Mouse (Mus musculus) embryonic facial prominence, embryonic 13.5 days (tissue): ENCODE results near the gene Ipmk. TPM values are rescaled to one million over a fixed set of nuclear protein-coding genes. Genes with fewer than 3 reads are reported as not detected.
"Not testable (repeated sequence)": the region's sequence is repeated elsewhere in the genome, so short reads cannot be mapped to it uniquely, and the experiment has no call there.

Experiments
- ATAC-seq: fragments of 200-750 bp; cut with Nextera tagmentation; 2 replicates; pipeline ENCODE4 v1.8.0; 2017; ENCODE audit warnings: low read depth; ENCODE audit not compliant: insufficient number of reproducible peaks, insufficient read depth, low FRiP score, low TSS enrichment
- H3K27ac ChIP-seq: fragments of 300-500 bp; sonication (generic); 2 replicates; pipeline ENCODE4 v1.5.1; 2015; ENCODE audit warnings: moderate library complexity, mild to moderate bottlenecking, inconsistent platforms
- H3K27me3 ChIP-seq: fragments of 300-500 bp; sonication (generic); 2 replicates; pipeline ENCODE4 v1.6.1; 2015; ENCODE audit warnings: mild to moderate bottlenecking, inconsistent platforms
- H3K36me3 ChIP-seq: fragments of 300-500 bp; sonication (generic); 2 replicates; pipeline ENCODE4 v1.6.1; 2015; ENCODE audit warnings: mild to moderate bottlenecking, inconsistent platforms
- H3K4me1 ChIP-seq: fragments of 300-500 bp; sonication (generic); 2 replicates; pipeline ENCODE4 v1.6.1; 2015; ENCODE audit warnings: inconsistent platforms
- H3K4me2 ChIP-seq: fragments of 300-500 bp; sonication (generic); 2 replicates; pipeline ENCODE4 v1.6.1; 2015; ENCODE audit warnings: moderate library complexity, mild to moderate bottlenecking, inconsistent platforms
- H3K4me3 ChIP-seq: fragments of 300-500 bp; sonication (generic); 2 replicates; pipeline ENCODE4 v1.5.1; 2015; ENCODE audit warnings: mild to moderate bottlenecking, inconsistent platforms
- H3K9ac ChIP-seq: fragments of 300-500 bp; sonication (generic); 2 replicates; pipeline ENCODE4 v1.6.1; 2015; ENCODE audit warnings: mild to moderate bottlenecking, inconsistent platforms
- H3K9me3 ChIP-seq: fragments of 300-500 bp; sonication (generic); 2 replicates; pipeline ENCODE4 v1.6.1; 2016; ENCODE audit warnings: inconsistent platforms
- WGBS: fragments of 180-500 bp; shearing (Covaris S2); methylation state at CpG from one replicate; pipeline ENCODE4 v1.1.7; 2015; ENCODE audit warnings: mixed read lengths; 5-methylcytosine and 5-hydroxymethylcytosine counted together
- polyA plus RNA-seq: library from polyadenylated mRNA; unstranded; fragments of >200 nt; fragmentation: Nextera tagmentation; extraction: Ambion mirVana; gene quantifications from 2 replicates; pipeline ENCODE4 v1.2.1, GENCODE M21; 2015

The Ipmk gene
- polyA plus RNA-seq, 1 experiment from 2014 or later: 10.3 TPM

GRCm38 (mm10) chr10:71430661-71431060 lies 83.1 kb downstream of the Ipmk start:
- WGBS: 90% methylated on average over 6 of the region's 6 CpGs
- H3K27me3 ChIP-seq: no peaks in the 10 kb centered on the region
- no peak overlapping the region for H3K27ac ChIP-seq
- H3K36me3 ChIP-seq: no peaks in the 10 kb centered on the region
- H3K9ac ChIP-seq: no peak overlapping the region
- H3K9me3 ChIP-seq: no peaks in the 10 kb centered on the region
- H3K4me1 ChIP-seq: no peaks in the 10 kb centered on the region
- H3K4me2 ChIP-seq: no peak overlapping the region
- ATAC-seq: no peak
- H3K4me3 ChIP-seq: no peak overlapping the region

GRCm38 (mm10) chr10:71443086-71443485 lies 95.5 kb downstream of the Ipmk start:
- no peak overlapping the region for H3K4me3 ChIP-seq
- no peak overlapping the region for H3K27ac ChIP-seq
- H3K27me3 ChIP-seq: no peaks in the 10 kb centered on the region
- ATAC-seq: no peak
- no peaks in the 10 kb centered on the region for H3K4me1 ChIP-seq
- no peaks in the 10 kb centered on the region for H3K9me3 ChIP-seq
- no peak overlapping the region for H3K4me2 ChIP-seq
- H3K36me3 ChIP-seq: no peaks in the 10 kb centered on the region
- no peak overlapping the region for H3K9ac ChIP-seq

- Histone ChIP-seq H3K27ac (no peak overlapping the region), H3K4me1 (no peaks in the 10 kb centered on the region), H3K27me3 (no peaks in the 10 kb centered on the region), H3K9ac (no peak overlapping the region), H3K9me3 (no peaks in the 10 kb centered on the region), H3K36me3 (no peaks in the 10 kb centered on the region), H3K4me2 (no peak overlapping the region), H3K4me3 (no peak overlapping the region)
- 60% methylated on average over 8 of the region's 8 CpGs for WGBS
- ATAC-seq: no peak
These were observed 100.1 kb downstream of the Ipmk start for GRCm38 (mm10) chr10:71447661-71448060.

GRCm38 (mm10) chr10:71448284-71448683 lies 100.7 kb downstream of the Ipmk start:
- no peaks in the 10 kb centered on the region for H3K4me1 ChIP-seq
- H3K9me3 ChIP-seq: no peaks in the 10 kb centered on the region
- H3K4me3 ChIP-seq: no peak overlapping the region
- no peak for ATAC-seq
- no peak overlapping the region for H3K9ac ChIP-seq
- no peaks in the 10 kb centered on the region for H3K36me3 ChIP-seq
- no peak overlapping the region for H3K27ac ChIP-seq
- no peaks in the 10 kb centered on the region for H3K27me3 ChIP-seq
- 86% methylated on average over 5 of the region's 5 CpGs for WGBS
- H3K4me2 ChIP-seq: no peak overlapping the region

GRCm38 (mm10) chr10:71455355-71455754 lies 107.8 kb downstream of the Ipmk start:
- Histone ChIP-seq H3K9me3 (no peaks in the 10 kb centered on the region), H3K4me1 (no peaks in the 10 kb centered on the region), H3K27ac (no peak overlapping the region), H3K4me3 (no peak overlapping the region), H3K9ac (no peak overlapping the region), H3K4me2 (no peak overlapping the region), H3K27me3 (no peaks in the 10 kb centered on the region), H3K36me3 (no peaks in the 10 kb centered on the region)
- no peak for ATAC-seq
- 80% methylated on average over 3 of the region's 3 CpGs for WGBS

DNA sequence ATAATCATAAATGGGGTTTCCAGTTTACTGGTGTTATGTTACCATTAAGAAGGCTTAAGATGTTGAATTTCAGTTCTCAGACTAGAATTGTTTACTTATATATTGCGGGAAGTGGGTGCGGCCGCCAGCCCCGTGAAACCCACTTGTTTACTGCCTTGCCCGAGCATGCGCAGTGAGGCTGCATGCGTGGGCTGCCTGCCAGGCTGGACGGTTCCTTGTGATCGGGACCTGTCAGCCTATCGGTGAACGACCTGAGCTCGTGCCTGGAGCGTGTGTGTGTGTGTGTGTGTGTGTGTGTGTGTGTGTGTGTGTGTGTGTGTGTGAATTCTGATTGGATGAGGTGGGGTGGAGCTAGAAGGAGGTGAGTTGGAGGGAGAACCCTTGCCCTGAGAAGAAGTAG lies 114.8 kb downstream of the Ipmk start:
- H3K36me3 ChIP-seq, H3K4me3 ChIP-seq, H3K9ac ChIP-seq, ATAC-seq, H3K4me2 ChIP-seq, H3K27me3 ChIP-seq, H3K9me3 ChIP-seq, H3K4me1 ChIP-seq, H3K27ac ChIP-seq: not testable (repeated sequence)
- 86% methylated on average over 11 of the region's 13 CpGs for WGBS

- ATAC-seq: no peak
- Histone ChIP-seq H3K4me1 (no peaks in the 10 kb centered on the region), H3K4me3 (no peak overlapping the region), H3K36me3 (no peaks in the 10 kb centered on the region), H3K27ac (no peak overlapping the region), H3K9me3 (no peaks in the 10 kb centered on the region), H3K27me3 (no peaks in the 10 kb centered on the region), H3K9ac (no peak overlapping the region), H3K4me2 (no peak overlapping the region)
- WGBS: 91% methylated on average over 6 of the region's 6 CpGs
These were observed 116.9 kb downstream of the Ipmk start for GRCm38 (mm10) chr10:71464417-71464816.

GRCm38 (mm10) chr10:71468315-71468714 lies 120.8 kb downstream of the Ipmk start:
- Histone ChIP-seq H3K4me1 (no peaks in the 10 kb centered on the region), H3K4me2 (no peak overlapping the region), H3K9ac (no peak overlapping the region), H3K9me3 (no peaks in the 10 kb centered on the region), H3K27ac (no peak overlapping the region), H3K4me3 (no peak overlapping the region), H3K36me3 (no peaks in the 10 kb centered on the region), H3K27me3 (no peaks in the 10 kb centered on the region)
- 92% methylated on average over 3 of the region's 3 CpGs for WGBS
- no peak for ATAC-seq

DNA sequence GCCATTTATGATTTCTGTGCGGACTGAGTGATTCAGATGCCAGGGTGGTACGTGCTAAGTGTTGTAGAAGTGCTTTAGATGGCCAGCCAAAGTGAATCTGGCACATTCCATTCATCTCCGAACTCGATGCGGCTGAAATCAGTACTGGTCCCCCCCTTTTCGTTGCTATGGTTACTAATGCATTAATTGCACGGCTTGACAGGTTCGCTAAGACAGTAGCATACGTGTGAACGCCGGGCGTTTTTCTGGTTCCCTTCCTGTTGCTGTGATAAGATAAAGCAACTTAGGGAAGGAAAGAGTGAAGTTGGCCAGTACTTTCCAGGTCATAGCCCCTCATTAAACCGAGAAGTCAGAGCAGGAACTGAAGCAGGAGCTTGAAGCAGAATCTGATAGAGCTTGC lies 122.2 kb downstream of the Ipmk start:
- WGBS: 74% methylated on average over 13 of the region's 13 CpGs
- H3K4me3 ChIP-seq: no peak overlapping the region
- H3K4me1 ChIP-seq: no peaks in the 10 kb centered on the region
- H3K27ac ChIP-seq: no peak overlapping the region
- H3K36me3 ChIP-seq: no peaks in the 10 kb centered on the region
- no peaks in the 10 kb centered on the region for H3K27me3 ChIP-seq
- no peak overlapping the region for H3K4me2 ChIP-seq
- no peak for ATAC-seq
- H3K9me3 ChIP-seq: no peaks in the 10 kb centered on the region
- no peak overlapping the region for H3K9ac ChIP-seq

DNA sequence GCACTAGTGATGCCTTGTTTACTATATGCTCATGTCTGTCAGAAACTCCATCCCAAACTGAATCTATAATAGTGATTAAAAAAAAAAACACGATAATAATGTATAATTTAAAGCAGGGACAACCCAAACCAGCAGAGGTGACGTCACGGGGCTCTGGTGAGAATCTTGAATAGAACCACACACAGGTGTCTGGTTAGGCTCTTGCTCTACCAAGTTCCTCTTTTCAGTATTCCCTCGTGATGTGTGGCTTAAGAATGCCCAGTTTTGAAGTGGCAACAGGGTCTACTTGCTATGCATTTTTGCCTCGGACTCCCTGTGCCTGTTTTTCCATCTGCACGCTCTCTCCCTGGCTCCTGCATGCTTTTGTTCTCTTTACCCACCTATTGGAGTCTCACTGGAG lies 124.5 kb downstream of the Ipmk start:
- WGBS: 80% methylated on average over 6 of the region's 6 CpGs
- H3K4me3 ChIP-seq: no peak overlapping the region
- no peaks in the 10 kb centered on the region for H3K4me1 ChIP-seq
- H3K9me3 ChIP-seq: no peaks in the 10 kb centered on the region
- H3K4me2 ChIP-seq: no peak overlapping the region
- H3K36me3 ChIP-seq: no peaks in the 10 kb centered on the region
- ATAC-seq: no peak
- H3K9ac ChIP-seq: no peak overlapping the region
- no peaks in the 10 kb centered on the region for H3K27me3 ChIP-seq
- no peak overlapping the region for H3K27ac ChIP-seq

GRCm38 (mm10) chr10:71473590-71473989 lies 126.0 kb downstream of the Ipmk start:
- Histone ChIP-seq H3K4me3 (no peak overlapping the region), H3K4me2 (no peak overlapping the region), H3K36me3 (no peaks in the 10 kb centered on the region), H3K27ac (no peak overlapping the region), H3K4me1 (no peaks in the 10 kb centered on the region), H3K27me3 (peaks cover 4% of the 10 kb centered on the region), H3K9ac (no peak overlapping the region), H3K9me3 (no peaks in the 10 kb centered on the region)
- 86% methylated on average over 13 of the region's 13 CpGs for WGBS
- ATAC-seq: no peak

GRCm38 (mm10) chr10:71476471-71477080 lies 129.0 kb downstream of the Ipmk start:
- WGBS: 82% methylated on average over 8 of the region's 8 CpGs
- H3K4me3 ChIP-seq: no peak overlapping the region
- no peaks in the 10 kb centered on the region for H3K4me1 ChIP-seq
- H3K9me3 ChIP-seq: no peaks in the 10 kb centered on the region
- H3K27me3 ChIP-seq: peaks cover 4% of the 10 kb centered on the region
- H3K27ac ChIP-seq: no peak overlapping the region
- ATAC-seq: no peak
- no peaks in the 10 kb centered on the region for H3K36me3 ChIP-seq
- no peak overlapping the region for H3K9ac ChIP-seq
- no peak overlapping the region for H3K4me2 ChIP-seq

GRCm38 (mm10) chr10:71477147-71477546 lies 129.6 kb downstream of the Ipmk start:
- ATAC-seq: no peak
- no peak overlapping the region for H3K9ac ChIP-seq
- no peak overlapping the region for H3K4me3 ChIP-seq
- 64% methylated on average over 4 of the region's 4 CpGs for WGBS
- H3K27me3 ChIP-seq: peaks cover 4% of the 10 kb centered on the region
- H3K4me1 ChIP-seq: no peaks in the 10 kb centered on the region
- no peaks in the 10 kb centered on the region for H3K36me3 ChIP-seq
- no peak overlapping the region for H3K4me2 ChIP-seq
- no peak overlapping the region for H3K27ac ChIP-seq
- H3K9me3 ChIP-seq: no peaks in the 10 kb centered on the region
